Mouse (Mus musculus) lung, embryonic 14.5 days (tissue): ENCODE results near the gene Fuk. TPM values are rescaled to one million over a fixed set of nuclear protein-coding genes. Genes with fewer than 3 reads are reported as not detected.
"Not testable (repeated sequence)": the region's sequence is repeated elsewhere in the genome, so short reads cannot be mapped to it uniquely, and the experiment has no call there.

ENCODE experiments used
- ATAC-seq: fragments of 200-750 bp; cut with Nextera tagmentation; 2 replicates; pipeline ENCODE4 v1.8.0; 2017; ENCODE audit warnings: mild to moderate bottlenecking, moderate TSS enrichment, moderate library complexity; ENCODE audit not compliant: insufficient read depth
- DNase-seq: peaks from one replicate; pipeline ENCODE4 v3.0.0-alpha.2; 2015
- H3K27ac ChIP-seq: fragments of 300-500 bp; sonication (generic); 2 replicates; pipeline ENCODE4 v1.5.1; 2014; ENCODE audit warnings: low read depth, mild to moderate bottlenecking, moderate library complexity
- H3K27me3 ChIP-seq: fragments of 300-500 bp; sonication (generic); 2 replicates; pipeline ENCODE4 v1.6.1; 2014; ENCODE audit warnings: low read length, control low read depth; ENCODE audit not compliant: insufficient read depth
- H3K36me3 ChIP-seq: fragments of 300-500 bp; sonication (generic); 2 replicates; pipeline ENCODE4 v1.6.1; 2014; ENCODE audit warnings: control low read depth; ENCODE audit not compliant: insufficient read depth
- H3K4me1 ChIP-seq: fragments of 300-500 bp; sonication (generic); 2 replicates; pipeline ENCODE4 v1.6.1; 2014; ENCODE audit warnings: antibody characterized with exemption, control low read depth; ENCODE audit not compliant: insufficient read depth
- H3K4me2 ChIP-seq: fragments of 300-500 bp; sonication (generic); 2 replicates; pipeline ENCODE4 v1.6.1; 2014; ENCODE audit warnings: mild to moderate bottlenecking
- H3K4me3 ChIP-seq: fragments of 300-500 bp; sonication (generic); 2 replicates; pipeline ENCODE4 v1.5.1; 2014; ENCODE audit warnings: low read depth, low read length
- H3K9ac ChIP-seq: fragments of 300-500 bp; sonication (generic); 2 replicates; pipeline ENCODE4 v1.6.1; 2014
- H3K9me3 ChIP-seq: fragments of 300-500 bp; sonication (generic); 2 replicates; pipeline ENCODE4 v1.6.1; 2016; ENCODE audit warnings: low read depth, low read length, control low read depth
- CTCF ChIP-seq: IDR thresholded peaks from 2 replicates; pipeline ENCODE4 v1.5.1; 2016; ENCODE audit warnings: antibody characterized with exemption, low read depth
- WGBS: fragments of 180-500 bp; shearing (Covaris S2); extraction: QIAGEN DNeasy Blood & Tissue Kit; methylation state at CpG from one replicate; pipeline ENCODE4 v1.1.7; 2014; 5-methylcytosine and 5-hydroxymethylcytosine counted together
- polyA plus RNA-seq: library from polyadenylated mRNA; unstranded; fragments of >200 nt; fragmentation: Nextera tagmentation; extraction: Ambion mirVana; gene quantifications from 2 replicates; pipeline ENCODE4 v1.2.1, GENCODE M21; 2014

The Fuk gene
- polyA plus RNA-seq, 1 experiment from 2014 or later: 11.5 TPM

DNA sequence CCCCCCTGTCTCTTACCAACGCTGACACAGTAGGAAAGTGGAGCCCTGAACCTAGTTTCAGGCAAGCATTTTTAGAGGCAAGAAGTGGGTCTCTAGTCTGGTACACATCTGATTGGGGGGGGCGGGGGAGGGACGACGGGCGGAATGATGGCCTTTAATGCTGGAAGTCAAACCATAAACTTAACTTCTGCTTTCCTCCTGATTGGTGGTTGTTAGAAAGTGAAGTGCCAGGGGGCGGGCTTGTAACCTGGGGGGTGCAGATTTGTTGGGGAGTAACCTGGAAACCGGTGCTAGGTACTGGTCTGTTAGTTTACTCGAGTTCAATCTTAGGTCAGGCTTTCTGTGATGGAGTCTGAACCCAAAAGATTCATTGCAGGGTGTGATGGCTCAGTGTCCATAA lies 16.2 kb upstream of the Fuk start:
- Histone ChIP-seq H3K27ac (no peak overlapping the region), H3K4me2 (no peak overlapping the region), H3K27me3 (no peaks in the 10 kb centered on the region), H3K9ac (no peak overlapping the region), H3K9me3 (no peaks in the 10 kb centered on the region), H3K36me3 (no peaks in the 10 kb centered on the region), H3K4me1 (peaks cover 9% of the 10 kb centered on the region), H3K4me3 (no peak overlapping the region)
- WGBS: 54% methylated on average over 8 of the region's 8 CpGs
- TF ChIP-seq CTCF: no peak
- no peak for ATAC-seq
- DNase-seq: no peak

DNA sequence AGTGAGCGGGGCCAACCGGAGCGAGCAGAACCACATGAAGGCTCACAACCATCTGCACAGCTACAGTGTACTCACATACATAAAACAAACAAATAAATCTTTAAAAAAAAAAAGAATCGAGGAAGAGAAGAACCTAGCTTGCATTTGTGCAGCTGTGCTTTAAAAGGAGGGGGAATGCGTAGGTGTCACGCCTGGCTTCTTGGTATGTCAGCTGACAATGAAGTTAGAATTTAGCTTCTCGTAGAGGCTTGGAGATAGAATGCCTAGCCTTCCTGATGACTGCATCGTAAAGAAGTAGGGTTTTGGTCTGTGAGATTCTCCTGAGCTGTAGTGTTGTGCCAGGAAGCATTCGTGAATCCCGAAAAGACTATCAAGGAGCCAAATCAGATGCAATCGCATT lies 15.7 kb upstream of the Fuk start:
- DNase-seq (no peak), ATAC-seq (no peak)
- 82% methylated on average over 11 of the region's 11 CpGs for WGBS
- Histone ChIP-seq H3K9me3 (no peaks in the 10 kb centered on the region), H3K4me1 (peaks cover 9% of the 10 kb centered on the region), H3K27me3 (no peaks in the 10 kb centered on the region), H3K36me3 (no peaks in the 10 kb centered on the region), H3K4me2 (no peak overlapping the region), H3K27ac (no peak overlapping the region), H3K9ac (no peak overlapping the region), H3K4me3 (no peak overlapping the region)
- no peak for TF ChIP-seq CTCF

DNA sequence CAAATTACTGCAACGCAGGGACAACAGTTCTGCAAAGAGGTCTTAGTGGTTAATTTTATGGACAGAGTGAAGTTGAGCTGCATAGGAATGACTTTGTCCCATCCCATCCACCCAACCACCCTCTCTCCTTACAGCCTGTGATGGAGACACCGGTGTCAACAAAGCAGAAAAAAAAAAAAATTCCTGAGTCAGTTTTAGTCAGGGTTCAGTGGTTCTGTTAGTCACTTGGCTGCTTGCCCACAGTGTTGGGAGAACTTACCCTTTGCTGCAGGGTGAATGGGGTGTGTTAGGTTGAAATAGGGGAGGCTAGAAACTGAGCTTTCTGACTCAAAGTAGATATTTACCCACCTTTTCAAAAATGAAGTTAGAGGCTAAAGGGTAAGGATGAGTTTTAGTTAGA lies 15.1 kb upstream of the Fuk start:
- Histone ChIP-seq H3K4me1 (peaks cover 9% of the 10 kb centered on the region), H3K9ac (no peak overlapping the region), H3K9me3 (no peaks in the 10 kb centered on the region), H3K4me2 (no peak overlapping the region), H3K36me3 (no peaks in the 10 kb centered on the region), H3K4me3 (no peak overlapping the region), H3K27me3 (no peaks in the 10 kb centered on the region), H3K27ac (no peak overlapping the region)
- no peak for ATAC-seq
- DNase-seq: peak; percentile 54
- no peak for TF ChIP-seq CTCF
- WGBS: 37% methylated on average over 2 of the region's 2 CpGs

DNA sequence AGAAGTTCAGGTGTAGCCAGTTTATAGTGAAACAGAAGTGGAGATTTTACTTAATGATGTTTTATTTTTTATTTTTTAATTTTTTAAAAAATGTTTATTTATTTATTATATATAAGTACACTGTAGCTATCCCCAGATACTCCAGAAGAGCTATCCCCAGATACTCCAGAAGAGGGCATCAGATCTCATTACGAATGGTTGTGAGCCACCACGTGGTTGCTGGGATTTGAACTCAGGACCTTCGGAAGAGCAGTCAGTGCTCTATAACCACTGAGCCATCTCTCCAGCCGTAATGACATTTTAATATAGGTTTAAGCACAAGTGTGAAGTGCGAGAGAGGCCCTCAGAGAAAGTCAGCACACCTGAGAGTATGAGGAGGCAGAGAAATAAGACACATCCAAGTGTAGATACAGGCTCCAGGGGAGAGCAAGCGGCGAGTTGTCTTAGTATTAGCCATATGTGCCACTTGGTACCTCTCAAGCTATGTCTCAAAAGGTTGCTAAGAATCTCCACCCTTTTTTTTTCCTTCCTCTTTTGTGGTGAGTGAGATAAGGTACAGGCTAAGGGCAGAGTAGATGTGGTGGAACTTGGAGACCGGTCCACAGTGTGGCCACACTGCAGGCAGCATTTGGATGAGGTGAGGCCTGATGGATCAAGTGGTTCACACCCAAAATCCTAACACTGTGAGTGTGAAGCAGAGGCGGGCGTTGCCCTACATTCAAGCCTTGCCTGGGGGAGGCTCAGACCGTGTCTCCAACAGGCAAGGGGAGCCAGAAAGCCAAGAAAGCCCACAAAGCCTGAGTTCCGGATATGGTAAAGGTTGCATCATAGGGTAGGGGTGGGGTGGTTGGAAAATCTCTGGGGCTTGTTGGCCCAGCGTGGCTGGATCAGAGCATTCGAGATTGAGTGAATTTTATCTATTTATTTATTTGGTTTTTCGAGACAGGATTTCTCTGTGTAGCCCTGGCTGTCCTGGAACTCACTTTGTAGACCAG lies 9.6 kb upstream of the Fuk start:
- no peak for ATAC-seq
- WGBS: 79% methylated on average over 15 of the region's 15 CpGs
- TF ChIP-seq CTCF: no peak
- H3K27me3 ChIP-seq: no peaks in the 10 kb centered on the region
- no peak overlapping the region for H3K4me3 ChIP-seq
- DNase-seq: no peak
- no peaks in the 10 kb centered on the region for H3K9me3 ChIP-seq
- no peaks in the 10 kb centered on the region for H3K4me1 ChIP-seq
- no peak overlapping the region for H3K9ac ChIP-seq
- H3K4me2 ChIP-seq: no peak overlapping the region
- no peaks in the 10 kb centered on the region for H3K36me3 ChIP-seq
- no peak overlapping the region for H3K27ac ChIP-seq

DNA sequence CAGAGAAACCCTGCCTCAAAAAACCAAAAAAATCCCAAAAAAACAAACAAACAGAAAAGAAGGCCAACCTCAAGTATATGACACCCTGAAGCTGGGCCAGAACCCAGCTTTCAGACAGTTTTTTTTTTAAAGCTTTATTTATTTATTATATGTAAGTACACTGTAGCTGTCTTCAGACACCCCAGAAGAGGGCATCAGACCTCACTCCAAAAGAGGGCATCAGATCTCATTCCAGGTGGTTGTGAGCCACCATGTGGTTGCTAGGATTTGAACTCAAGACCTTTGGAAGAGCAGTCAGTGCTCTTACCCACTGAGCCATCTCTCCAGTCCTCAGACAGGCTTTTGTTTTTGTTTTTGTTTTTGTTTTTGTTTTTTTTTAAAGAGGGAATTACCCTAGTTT lies 7.6 kb upstream of the Fuk start:
- not testable (repeated sequence) for DNase-seq, H3K27me3 ChIP-seq, H3K9me3 ChIP-seq, H3K36me3 ChIP-seq, ATAC-seq, H3K27ac ChIP-seq, H3K9ac ChIP-seq, H3K4me3 ChIP-seq, H3K4me2 ChIP-seq, H3K4me1 ChIP-seq

DNA sequence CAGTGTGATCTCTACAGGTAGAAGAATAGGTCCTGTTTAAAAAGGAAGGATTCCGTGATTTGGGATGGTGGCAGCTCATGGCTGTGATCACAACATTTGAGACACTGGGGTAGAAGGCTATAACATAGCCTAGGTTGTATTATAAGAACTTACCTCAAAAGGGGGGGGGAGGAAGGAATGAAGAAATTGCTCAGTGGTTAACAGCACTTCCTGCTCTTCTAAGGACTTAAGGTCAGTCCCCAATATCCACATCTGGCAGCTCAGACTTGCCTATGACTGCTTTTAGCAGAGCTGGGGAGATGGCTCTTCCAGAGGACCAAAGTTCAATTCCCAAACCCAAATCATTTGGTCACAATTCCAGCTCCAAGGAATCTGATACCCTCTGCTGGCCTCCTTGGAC lies 4.4 kb upstream of the Fuk start:
- H3K4me2 ChIP-seq: no peak overlapping the region
- H3K4me3 ChIP-seq: no peak overlapping the region
- H3K27ac ChIP-seq: no peak overlapping the region
- DNase-seq (no peak), ATAC-seq (no peak)
- H3K4me1 ChIP-seq: no peaks in the 10 kb centered on the region
- no peaks in the 10 kb centered on the region for H3K9me3 ChIP-seq
- 85% methylated on average over 1 of the region's 1 CpGs for WGBS
- no peaks in the 10 kb centered on the region for H3K27me3 ChIP-seq
- H3K9ac ChIP-seq: no peak overlapping the region
- no peaks in the 10 kb centered on the region for H3K36me3 ChIP-seq
- no peak for TF ChIP-seq CTCF

DNA sequence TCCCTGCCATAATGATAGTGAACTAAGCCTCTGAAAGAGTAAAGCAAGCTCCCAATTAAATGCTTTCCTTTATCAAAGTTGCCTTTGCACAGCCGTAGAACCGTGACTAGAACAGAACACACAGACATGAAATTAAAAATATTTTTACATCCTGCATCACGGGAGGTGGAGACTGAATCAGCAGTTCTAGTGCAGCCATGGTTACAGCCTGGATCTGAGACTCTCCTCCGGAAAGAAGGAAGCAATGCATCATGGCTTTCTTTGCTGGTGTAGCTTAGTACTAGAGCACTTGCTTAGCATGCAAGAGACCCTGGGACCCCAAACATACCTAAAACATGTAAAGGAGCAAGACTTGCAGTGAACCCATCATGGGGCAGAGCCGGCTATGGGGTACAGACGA lies 3.1 kb upstream of the Fuk start:
- ATAC-seq (no peak), DNase-seq (no peak)
- no peak overlapping the region for H3K9ac ChIP-seq
- H3K27ac ChIP-seq: no peak overlapping the region
- H3K9me3 ChIP-seq: no peaks in the 10 kb centered on the region
- H3K27me3 ChIP-seq: no peaks in the 10 kb centered on the region
- H3K4me1 ChIP-seq: no peaks in the 10 kb centered on the region
- H3K4me2 ChIP-seq: no peak overlapping the region
- H3K4me3 ChIP-seq: no peak overlapping the region
- no peak for TF ChIP-seq CTCF
- 85% methylated on average over 6 of the region's 6 CpGs for WGBS
- no peaks in the 10 kb centered on the region for H3K36me3 ChIP-seq
